Mouse (Mus musculus): Measurements from ENCODE around the gene Habp4.

DNA sequence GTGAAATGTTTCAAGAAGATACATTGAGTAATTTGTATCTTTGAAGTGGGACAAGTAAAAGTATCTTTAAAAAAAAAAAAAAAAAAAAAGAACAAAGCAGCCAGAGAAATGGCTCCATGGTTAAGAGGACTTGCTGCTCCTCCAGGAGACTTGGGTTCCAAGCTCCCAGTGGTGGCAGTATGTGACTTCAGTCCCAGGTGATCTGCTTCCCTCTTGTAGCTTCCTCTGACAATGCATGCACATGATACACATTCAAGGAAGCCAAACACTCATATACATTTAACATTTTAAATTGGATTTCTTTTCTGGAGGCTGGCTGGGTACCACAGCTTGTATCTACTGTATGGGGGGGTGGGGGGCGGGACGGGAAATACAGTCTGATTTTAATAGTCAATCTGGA lies 7.0 kb upstream of the Habp4 start:
- TF ChIP-seq POLR2A (IDR thresholded peaks at IDR 0.05; ENCODE audit: insufficient read length, low read depth) (no peak), MYOG (IDR thresholded peaks at IDR 0.05; ENCODE audit: control insufficient read depth in 1 of 3, insufficient read depth in 1 of 3, insufficient read length in 2 of 3, low read depth in 2 of 3) (no peak), USF1 (IDR thresholded peaks at IDR 0.05; ENCODE audit: low read depth) (no peak), TCF3 (IDR thresholded peaks at IDR 0.05; ENCODE audit: insufficient read length, low read depth) (no peak)
